Mouse (Mus musculus) large intestine, adult 2 months (tissue): ENCODE measurements around the gene Tox3. TPM values are rescaled to one million over a fixed set of nuclear protein-coding genes. Genes with fewer than 3 reads are reported as not detected.
A peak's percentile ranks its signal among the peaks of the same experiment; 100 is the strongest.

Experiments
- DNase-seq: peaks from one replicate; pipeline ENCODE4 v3.0.0-alpha.2; 2012; ENCODE audit warnings: low read depth, low spot score
- WGBS: fragments of 180-500 bp; shearing (Covaris S2); methylation state at CpG from one replicate; pipeline ENCODE4 v1.1.7; 2018; 5-methylcytosine and 5-hydroxymethylcytosine counted together
- polyA plus RNA-seq: library from polyadenylated mRNA; depleted of rRNA; stranded (reverse); fragments of >200 nt; gene quantifications from 2 replicates; pipeline ENCODE4 v1.2.3, GENCODE M21; 2012; rRNA removed

The Tox3 gene
- polyA plus RNA-seq: 7.7 and 11.4 TPM in 2 replicates

GRCm38 (mm10) chr8:90348178-90348925 lies at the start of gene Tox3:
TSS of gene Tox3 (minus strand) at chr8:90348343.
- WGBS: 4% methylated on average over 62 of the region's 89 CpGs
- no peak for DNase-seq

- DNase-seq: no peak
- 92% methylated on average over 2 of the region's 2 CpGs for WGBS
Observed at GRCm38 (mm10) chr8:90392643-90393042, 44.5 kb upstream of the Tox3 start.

GRCm38 (mm10) chr8:90391483-90392074 lies 43.4 kb upstream of the Tox3 start:
- DNase-seq: no peak
- WGBS: 24% methylated on average over 3 of the region's 3 CpGs

GRCm38 (mm10) chr8:90390827-90391226 lies 42.7 kb upstream of the Tox3 start:
- DNase-seq: no peak
- WGBS: 97% methylated on average over 1 of the region's 1 CpGs

- DNase-seq: peak; percentile 94
- 30% methylated on average over 6 of the region's 6 CpGs for WGBS
Observed at GRCm38 (mm10) chr8:90379064-90379463, 30.9 kb upstream of the Tox3 start.

GRCm38 (mm10) chr8:90378036-90378435 lies 29.9 kb upstream of the Tox3 start:
- 30% methylated on average over 3 of the region's 3 CpGs for WGBS
- DNase-seq: peak; percentile 90

- no peak for DNase-seq
- 35% methylated on average over 10 of the region's 10 CpGs for WGBS
Observed at GRCm38 (mm10) chr8:90371611-90372222, 23.6 kb upstream of the Tox3 start.

GRCm38 (mm10) chr8:90369876-90370275 lies 21.7 kb upstream of the Tox3 start:
- 12% methylated on average over 3 of the region's 3 CpGs for WGBS
- no peak for DNase-seq

- WGBS: 54% methylated on average over 3 of the region's 3 CpGs
- DNase-seq: no peak
Observed at GRCm38 (mm10) chr8:90356729-90357128, 8.6 kb upstream of the Tox3 start.

GRCm38 (mm10) chr8:90354782-90355181 lies 6.6 kb upstream of the Tox3 start:
- WGBS: 53% methylated on average over 3 of the region's 3 CpGs
- no peak for DNase-seq

GRCm38 (mm10) chr8:90353960-90354540 lies 5.9 kb upstream of the Tox3 start:
- 77% methylated on average over 16 of the region's 16 CpGs for WGBS
- DNase-seq: no peak

GRCm38 (mm10) chr8:90353499-90353898 lies 5.4 kb upstream of the Tox3 start:
- no peak for DNase-seq
- 81% methylated on average over 2 of the region's 2 CpGs for WGBS

- 84% methylated on average over 2 of the region's 2 CpGs for WGBS
- DNase-seq: no peak
Observed at GRCm38 (mm10) chr8:90352991-90353390, 4.8 kb upstream of the Tox3 start.

- WGBS: 47% methylated on average over 13 of the region's 13 CpGs
- DNase-seq: no peak
Observed at GRCm38 (mm10) chr8:90349709-90350562, 1.8 kb upstream of the Tox3 start.

- no peak for DNase-seq
- WGBS: 35% methylated on average over 11 of the region's 11 CpGs
Observed at GRCm38 (mm10) chr8:90348926-90349683, 962 bp upstream of the Tox3 start.

- DNase-seq: no peak
- WGBS: under 1% methylated on average over 66 of the region's 66 CpGs
Observed at GRCm38 (mm10) chr8:90347581-90348177, 464 bp downstream of the Tox3 start.

- 4% methylated on average over 21 of the region's 21 CpGs for WGBS
- DNase-seq: no peak
Observed at GRCm38 (mm10) chr8:90346880-90347535, 1.1 kb downstream of the Tox3 start.
